Mouse (Mus musculus): ENCODE measurements around the gene Wwox. TPM values are rescaled to one million over a fixed set of nuclear protein-coding genes. Genes with fewer than 3 reads are reported as not detected.

The Wwox gene
- total RNA-seq, 2 experiments from 2014 or later: 8.7 to 10.3 TPM

- DNase-seq: no peak
Measured at GRCm38 (mm10) chr8:114743185-114743915, 303.9 kb downstream of the Wwox start.

- no peak for DNase-seq
Measured at GRCm38 (mm10) chr8:114746373-114746772, 306.9 kb downstream of the Wwox start.

DNA sequence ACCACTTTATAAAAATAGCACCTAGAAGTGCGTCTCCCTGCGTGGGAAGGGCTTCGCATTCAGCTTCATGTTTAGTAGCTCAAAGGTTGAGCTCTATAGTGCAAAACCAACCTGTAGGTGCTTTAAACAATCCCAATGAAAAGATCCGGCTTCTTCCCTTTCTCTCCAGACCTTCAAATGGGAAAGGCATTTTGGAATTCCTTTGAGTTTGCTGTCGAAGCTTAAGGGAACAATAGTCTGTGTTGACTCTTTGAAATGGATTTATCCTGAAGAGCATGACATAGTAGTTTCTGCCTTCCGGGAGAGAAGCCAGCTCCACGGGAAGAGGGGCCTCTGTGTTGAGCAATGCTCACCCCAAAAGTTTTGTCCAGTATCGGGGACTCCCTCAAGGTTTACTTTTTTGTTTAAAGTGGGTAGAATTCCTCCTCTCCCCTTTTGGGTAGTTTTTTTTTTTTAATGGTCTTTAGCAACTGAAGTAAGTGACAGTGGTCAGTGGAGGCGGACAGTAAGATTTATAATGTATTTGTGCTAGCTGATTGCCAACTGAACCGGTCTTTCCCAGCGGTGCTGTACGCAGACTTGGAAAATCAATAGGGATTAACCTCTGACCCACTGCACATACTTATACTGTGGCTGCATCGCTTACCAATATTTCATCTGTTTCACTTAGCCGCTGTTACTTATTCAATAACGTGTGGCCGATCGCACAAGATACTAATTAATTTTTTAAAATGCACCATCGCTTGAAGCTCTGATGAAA is 312.1 kb downstream of the Wwox start:
- no peak for DNase-seq

- DNase-seq: no peak
Measured at GRCm38 (mm10) chr8:114759621-114760020, 320.2 kb downstream of the Wwox start.

DNA sequence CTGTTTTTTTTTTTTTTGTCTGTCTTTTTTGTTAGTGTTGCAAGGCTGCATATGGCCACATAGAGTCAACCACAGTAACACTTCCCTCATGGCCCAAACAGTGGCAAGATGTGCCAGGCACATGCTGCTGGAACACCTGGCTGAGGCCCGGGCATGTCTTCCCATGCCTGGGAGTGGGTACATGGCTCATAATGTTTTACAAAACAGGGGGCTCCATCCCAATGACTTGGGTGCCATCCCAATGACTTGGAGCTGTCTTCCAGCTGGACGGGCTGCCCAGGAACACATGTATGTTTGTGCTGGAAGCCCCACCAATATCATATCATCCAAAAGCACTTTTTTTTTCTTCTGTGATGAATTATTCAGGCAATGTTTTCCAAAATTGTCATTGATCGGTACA is 329.1 kb downstream of the Wwox start:
- DNase-seq: no peak

DNA sequence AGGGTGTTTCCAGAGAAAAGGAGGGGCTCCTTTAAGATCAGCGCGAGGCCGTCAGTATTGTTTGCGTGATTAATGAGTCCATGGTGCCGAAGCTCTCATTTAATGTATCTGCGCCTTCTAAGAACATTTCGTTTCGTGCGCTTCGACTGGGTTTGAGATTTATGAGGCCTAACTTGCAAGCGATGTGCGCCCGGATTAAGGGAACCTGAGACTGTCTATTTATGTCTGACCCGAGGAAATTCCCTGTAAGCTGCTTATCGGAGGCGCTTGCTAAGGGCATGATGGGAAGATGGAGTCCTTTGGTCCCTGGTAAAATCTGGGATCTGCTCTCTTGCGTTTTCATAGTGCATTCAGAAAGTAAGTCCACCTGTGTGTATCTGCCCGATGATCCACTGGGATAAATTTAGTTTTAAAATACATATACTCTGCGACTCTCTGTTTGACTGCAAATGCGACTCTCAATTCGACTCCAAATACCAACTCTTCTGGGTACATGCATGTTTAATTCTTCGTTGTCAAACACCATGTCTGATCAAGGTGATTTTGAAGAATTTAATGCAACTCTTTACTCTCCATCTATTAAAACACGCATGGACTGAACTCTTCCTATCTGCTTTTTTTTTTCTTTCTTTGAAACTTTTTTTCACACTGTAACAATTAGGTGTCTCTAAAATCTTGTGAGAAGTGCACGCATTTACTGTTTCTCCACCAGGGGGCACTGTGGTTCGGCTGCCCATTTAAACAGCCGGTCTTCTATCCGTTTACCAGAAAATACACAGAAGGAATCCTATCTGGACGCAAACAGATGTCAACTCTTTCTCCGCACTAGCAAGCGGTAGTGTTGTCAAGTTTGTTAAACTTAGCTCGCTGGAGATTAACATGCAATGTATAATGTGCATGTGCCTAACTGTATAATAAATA is 331.7 kb downstream of the Wwox start:
- DNase-seq: peak; percentile 83

DNA sequence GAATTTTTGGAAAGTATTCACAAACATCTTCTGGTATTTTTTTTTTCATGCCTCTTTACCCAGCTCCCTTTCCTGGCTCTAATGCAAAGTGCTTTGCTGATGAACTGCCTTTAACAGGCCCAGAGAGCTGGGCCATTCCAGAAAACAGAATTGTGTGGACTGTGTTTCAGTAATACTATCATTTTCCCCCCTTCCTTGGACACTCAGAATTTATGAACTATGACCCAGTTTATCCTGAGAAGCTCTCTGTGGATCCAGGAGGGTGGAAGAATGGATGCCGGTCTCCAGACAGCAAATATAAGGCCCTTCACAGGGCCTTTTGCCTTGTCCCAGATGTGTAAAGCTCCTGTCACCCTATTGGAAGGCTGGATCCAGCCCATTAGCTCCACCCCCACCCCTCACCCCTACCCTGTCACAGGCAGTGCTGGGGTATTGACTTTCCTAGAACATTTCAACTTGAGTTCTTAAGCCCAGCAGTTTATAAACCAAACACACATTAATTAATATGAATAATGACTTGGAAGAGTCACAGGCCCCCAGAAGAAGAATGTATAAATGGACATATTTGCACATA is 332.9 kb downstream of the Wwox start:
- DNase-seq: no peak

DNA sequence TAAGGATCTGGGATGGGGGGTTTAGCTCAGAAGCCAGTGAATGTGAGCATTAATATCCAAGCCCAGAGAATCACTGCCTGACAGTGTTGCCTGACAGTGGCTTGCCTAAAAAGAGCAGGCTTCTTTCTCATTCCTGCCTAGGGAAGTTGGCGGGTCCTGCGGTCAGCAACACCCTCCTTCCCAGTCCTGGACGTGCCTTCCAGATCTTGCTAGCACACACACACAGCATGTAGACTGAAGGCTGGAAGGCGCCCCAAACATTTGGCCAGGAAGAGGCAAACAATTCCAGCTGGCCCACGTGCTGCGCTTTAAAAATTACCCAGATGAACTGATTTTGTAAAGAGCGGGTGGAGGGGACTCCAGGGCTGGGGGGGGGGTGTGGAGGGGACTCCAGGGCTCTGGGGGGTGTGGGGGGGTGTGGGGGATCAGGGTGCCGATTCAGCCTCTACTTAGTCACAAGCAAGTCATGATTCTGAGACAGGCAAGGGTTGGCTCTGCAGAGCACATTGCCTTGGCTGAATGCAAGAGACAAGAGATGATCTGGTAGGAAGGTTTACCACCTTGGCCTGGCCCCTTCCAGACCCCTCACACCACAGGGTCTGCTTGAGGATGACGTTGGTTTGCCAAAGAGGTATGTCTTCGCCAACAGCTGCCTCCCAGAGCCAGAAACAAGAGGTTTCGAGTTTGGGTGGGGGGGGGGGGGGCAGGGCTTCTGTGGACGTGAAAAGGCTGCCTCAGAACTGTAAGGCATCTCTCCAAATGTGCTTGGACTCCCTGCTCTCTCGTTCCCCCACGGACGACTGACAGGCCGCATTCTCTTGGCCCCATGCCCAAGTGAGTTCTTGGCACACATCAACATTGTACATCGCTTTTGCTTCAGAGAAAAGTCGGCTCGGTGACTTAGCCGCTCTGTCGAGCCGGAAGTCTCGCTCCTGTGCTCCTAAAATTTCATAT is 334.3 kb downstream of the Wwox start:
- DNase-seq: peak; percentile 66

GRCm38 (mm10) chr8:114774415-114774775 is 334.9 kb downstream of the Wwox start:
- no peak for DNase-seq

GRCm38 (mm10) chr8:114775543-114775942 is 336.1 kb downstream of the Wwox start:
- DNase-seq: peak; percentile 31

DNA sequence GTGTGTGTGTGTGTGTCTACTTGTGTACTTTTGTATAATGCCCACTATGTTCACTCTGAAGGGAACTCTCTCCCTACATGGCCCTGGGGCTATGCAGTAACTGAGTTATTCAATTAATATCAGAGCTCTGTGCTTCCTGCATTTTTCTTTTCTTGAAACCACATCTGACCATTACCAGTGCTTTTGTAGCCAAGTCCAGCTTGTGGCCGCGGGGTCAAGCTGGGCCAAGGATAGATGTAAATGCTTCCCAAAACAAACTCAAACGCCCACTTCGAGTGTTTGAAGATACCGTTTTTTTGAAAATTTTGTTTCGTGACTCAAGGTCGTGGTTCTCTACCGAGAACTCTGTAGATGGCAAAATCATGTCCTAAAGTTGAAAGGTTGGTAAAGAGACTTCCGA is 337.2 kb downstream of the Wwox start:
- no peak for DNase-seq

GRCm38 (mm10) chr8:114777271-114777980 is 338.0 kb downstream of the Wwox start:
- no peak for DNase-seq

GRCm38 (mm10) chr8:114779002-114779401 is 339.5 kb downstream of the Wwox start:
- no peak for DNase-seq

DNA sequence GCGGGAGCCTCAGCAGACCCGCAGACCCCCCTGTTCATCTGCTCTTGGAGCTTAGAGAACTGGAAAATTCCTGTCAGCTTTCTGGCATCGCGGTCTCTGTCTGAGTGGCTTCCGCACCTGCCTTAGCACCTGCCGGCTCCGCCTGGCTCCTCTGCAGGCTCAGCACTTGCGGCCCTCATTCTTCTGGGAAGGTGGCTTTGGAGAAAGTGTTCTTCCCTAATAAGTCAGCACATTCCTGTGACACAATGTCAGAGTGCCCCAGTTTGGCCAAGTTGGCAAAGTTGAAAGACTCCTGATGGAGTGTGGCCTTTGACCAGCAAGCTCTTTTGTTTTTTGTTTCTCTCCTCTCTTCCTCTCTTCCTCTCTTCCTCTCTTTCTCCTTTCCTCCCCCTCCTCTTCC is 343.9 kb downstream of the Wwox start:
- DNase-seq: no peak

DNA sequence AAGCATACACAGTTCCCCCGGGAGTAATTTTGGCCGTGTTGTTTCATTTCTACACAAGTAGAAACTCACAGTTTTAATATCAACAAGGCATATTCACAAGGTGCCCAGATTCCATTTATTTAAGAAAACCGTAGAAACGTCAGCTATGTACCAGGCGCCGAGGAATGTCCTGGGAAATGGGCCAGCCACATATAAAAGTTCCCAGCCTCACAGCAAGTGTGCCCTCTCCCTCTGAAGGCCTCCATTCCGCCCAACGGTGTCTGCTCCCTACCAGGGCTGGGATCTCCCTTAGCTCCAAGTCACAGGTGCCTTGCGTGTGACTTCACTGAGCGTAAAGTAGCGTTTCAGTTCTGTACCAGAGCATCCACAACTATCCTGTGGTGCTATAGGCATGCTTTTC is 346.4 kb downstream of the Wwox start:
- DNase-seq: no peak

GRCm38 (mm10) chr8:114789616-114790015 is 350.2 kb downstream of the Wwox start:
- DNase-seq: no peak

- DNase-seq: no peak
Measured at GRCm38 (mm10) chr8:114790754-114791153, 351.3 kb downstream of the Wwox start.

GRCm38 (mm10) chr8:114793682-114794081 is 354.2 kb downstream of the Wwox start:
- DNase-seq: no peak

DNA sequence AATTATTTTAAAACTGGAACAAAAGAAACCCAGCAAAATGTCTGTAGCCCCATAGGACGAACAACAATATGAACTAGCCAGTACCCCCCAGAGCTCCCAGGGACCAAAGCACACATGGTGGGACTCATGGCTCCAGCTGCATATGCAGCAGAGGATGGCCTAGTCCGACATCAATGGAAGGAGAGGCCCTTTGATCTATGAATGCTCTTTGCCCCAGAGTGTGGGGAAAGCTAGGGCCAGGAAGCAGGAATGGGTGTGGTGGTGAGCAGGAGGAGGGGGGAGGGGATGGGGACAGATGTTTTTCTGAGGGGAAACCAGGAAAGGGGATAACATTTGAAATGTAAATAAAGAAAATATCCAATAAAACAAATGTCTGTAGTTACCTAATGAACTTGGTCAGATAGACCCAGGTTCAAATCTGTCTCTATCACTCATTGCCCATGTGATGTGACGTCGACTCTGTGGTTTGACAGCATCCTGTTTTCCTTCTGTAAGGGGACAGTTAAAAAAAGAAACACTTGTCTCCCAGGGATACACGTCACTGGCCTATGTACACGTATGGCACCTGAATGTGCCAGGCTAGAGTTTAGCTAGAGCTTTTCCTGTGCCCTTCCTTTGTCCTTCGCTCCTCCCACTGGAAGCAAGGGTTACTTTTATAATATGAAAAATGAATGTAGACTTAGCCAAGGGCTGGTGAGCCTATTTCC is 362.1 kb downstream of the Wwox start:
- no peak for DNase-seq

GRCm38 (mm10) chr8:114803113-114803512 is 363.7 kb downstream of the Wwox start:
- no peak for DNase-seq
